Mouse (Mus musculus) liver, embryonic 14.5 days (tissue): ENCODE data around the gene Mst1.
A peak's percentile ranks its signal among the peaks of the same experiment; 100 is the strongest.

Source experiments
- CTCF ChIP-seq: IDR thresholded peaks from 2 replicates; pipeline ENCODE4 v1.5.1; 2016; ENCODE audit warnings: antibody characterized with exemption, low read depth, control low read depth
- EP300 ChIP-seq: IDR thresholded peaks from 2 replicates; pipeline ENCODE4 v1.6.1; 2016; ENCODE audit warnings: antibody characterized with exemption, low read depth

- TF ChIP-seq EP300 (peak; percentile 94), CTCF (no peak)
Observed at GRCm38 (mm10) chr9:108094998-108095411, 14.8 kb downstream of the Mst1 start.
